Mouse (Mus musculus) kidney, adult 18-20 months (tissue): ENCODE measurements around the gene Ube2r2.

Experiments used
- DNase-seq: peaks from one replicate; pipeline ENCODE4 v3.0.0; 2021

Gene Ube2r2

GRCm38 (mm10) chr4:41124180-41124951, 11.2 kb upstream of the Ube2r2 start, which contains the start of gene Nol6:
Gene Nol6 (minus strand): TSS chr4:41124455.
- peak; percentile 96 for DNase-seq

GRCm38 (mm10) chr4:41129406-41129805, 6.1 kb upstream of the Ube2r2 start:
- peak; percentile 61 for DNase-seq

GRCm38 (mm10) chr4:41129836-41130235, 5.7 kb upstream of the Ube2r2 start:
- DNase-seq: no peak

- no peak for DNase-seq
Observed at GRCm38 (mm10) chr4:41132471-41132870, 3.1 kb upstream of the Ube2r2 start.

GRCm38 (mm10) chr4:41133529-41134291, 1.8 kb upstream of the Ube2r2 start:
- DNase-seq: no peak

GRCm38 (mm10) chr4:41134935-41135710, 420 bp upstream of the Ube2r2 start:
- DNase-seq: peak; percentile 83

- DNase-seq: peak; percentile 71
Observed at GRCm38 (mm10) chr4:41136454-41136805, 887 bp downstream of the Ube2r2 start.

- DNase-seq: no peak
Observed at GRCm38 (mm10) chr4:41136811-41137210, 1.3 kb downstream of the Ube2r2 start.

- DNase-seq: peak; percentile 11
Observed at GRCm38 (mm10) chr4:41140174-41140875, 4.8 kb downstream of the Ube2r2 start.

- no peak for DNase-seq
Observed at GRCm38 (mm10) chr4:41142601-41143000, 7.1 kb downstream of the Ube2r2 start.

- no peak for DNase-seq
Observed at GRCm38 (mm10) chr4:41149891-41150290, 14.3 kb downstream of the Ube2r2 start.

- DNase-seq: no peak
Observed at GRCm38 (mm10) chr4:41151186-41151585, 15.6 kb downstream of the Ube2r2 start.

- DNase-seq: no peak
Observed at GRCm38 (mm10) chr4:41153146-41153545, 17.6 kb downstream of the Ube2r2 start.

GRCm38 (mm10) chr4:41156961-41157360, 21.4 kb downstream of the Ube2r2 start:
- DNase-seq: no peak

- DNase-seq: no peak
Observed at GRCm38 (mm10) chr4:41158251-41158650, 22.7 kb downstream of the Ube2r2 start.

- DNase-seq: no peak
Observed at GRCm38 (mm10) chr4:41161232-41161631, 25.7 kb downstream of the Ube2r2 start.

GRCm38 (mm10) chr4:41164974-41165373, 29.4 kb downstream of the Ube2r2 start:
- DNase-seq: no peak

GRCm38 (mm10) chr4:41165693-41166475, 30.3 kb downstream of the Ube2r2 start:
- DNase-seq: peak; percentile 79

- no peak for DNase-seq
Observed at GRCm38 (mm10) chr4:41170970-41171369, 35.4 kb downstream of the Ube2r2 start.

GRCm38 (mm10) chr4:41174631-41175030, 39.1 kb downstream of the Ube2r2 start:
- no peak for DNase-seq

- DNase-seq: no peak
Observed at GRCm38 (mm10) chr4:41179825-41180725, 44.5 kb downstream of the Ube2r2 start.
